Mouse (Mus musculus) erythroblast, adult 5-6 weeks (primary cell): ENCODE measurements around the gene Stx11. TPM values are rescaled to one million over a fixed set of nuclear protein-coding genes. Genes with fewer than 3 reads are reported as not detected.
A peak's percentile ranks its signal among the peaks of the same experiment; 100 is the strongest.

Experiments used
- ATAC-seq: replicated peaks from 2 replicates; pipeline ENCODE4 v1.8.0; 2016; ENCODE audit warnings: moderate number of reproducible peaks, mild to moderate bottlenecking, moderate TSS enrichment, inconsistent platforms; ENCODE audit not compliant: poor library complexity, low FRiP score, severe bottlenecking
- total RNA-seq, 2 experiments: library from RNA; stranded (forward) in 1 of 2; stranded (reverse) in 1 of 2; fragments of 150-400 nt in 1 of 2; fragments of 200-764, 138-1000 nt in 1 of 2; gene quantifications; 2 replicates each; pipeline versions ENCODE4 v1.2.3 to v1.2.4; 2015 to 2017; ENCODE audit warnings: low replicate concordance in 2 of 2

The Stx11 gene
- total RNA-seq, 2 experiments from 2014 or later = 7.6 to 7.9 TPM

DNA sequence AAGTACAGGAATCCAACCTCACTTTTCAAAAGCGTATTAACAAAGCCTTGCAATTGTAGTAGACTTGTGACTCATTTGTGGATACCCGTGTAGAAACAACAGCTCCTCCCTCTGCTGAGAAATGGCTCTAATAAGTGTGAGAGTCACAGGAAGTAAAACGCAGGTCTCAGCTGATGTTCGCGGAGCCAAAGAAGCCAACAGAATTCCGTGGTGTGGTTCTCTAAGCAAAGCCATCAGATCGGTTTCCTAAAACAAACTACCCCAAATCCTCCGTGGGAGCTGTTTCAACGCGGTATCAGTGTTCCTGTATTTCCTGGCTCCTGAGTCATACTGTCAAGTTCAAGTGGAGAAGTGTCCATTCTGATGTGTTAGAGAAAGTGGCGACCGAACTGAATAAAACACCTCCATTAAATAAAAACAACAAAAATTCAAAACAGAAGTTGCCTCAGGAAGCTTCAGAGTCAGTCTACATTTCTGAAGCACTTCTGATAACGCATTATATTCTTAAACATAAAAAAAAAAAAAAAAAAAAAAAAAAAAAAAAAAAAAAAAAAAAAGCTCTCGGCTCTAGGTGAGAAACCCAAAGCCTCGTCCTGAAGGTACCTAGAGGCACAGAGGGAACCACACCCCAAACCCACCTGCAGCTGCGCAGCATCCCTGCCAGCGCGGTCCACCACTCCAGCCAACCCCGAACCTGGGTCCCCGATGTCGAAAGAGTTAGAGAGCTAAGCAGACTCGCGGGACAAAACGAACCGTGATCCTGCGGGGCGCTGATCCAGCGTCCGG lies 543 bp downstream of the Stx11 start:
- ATAC-seq = peak; percentile 46

DNA sequence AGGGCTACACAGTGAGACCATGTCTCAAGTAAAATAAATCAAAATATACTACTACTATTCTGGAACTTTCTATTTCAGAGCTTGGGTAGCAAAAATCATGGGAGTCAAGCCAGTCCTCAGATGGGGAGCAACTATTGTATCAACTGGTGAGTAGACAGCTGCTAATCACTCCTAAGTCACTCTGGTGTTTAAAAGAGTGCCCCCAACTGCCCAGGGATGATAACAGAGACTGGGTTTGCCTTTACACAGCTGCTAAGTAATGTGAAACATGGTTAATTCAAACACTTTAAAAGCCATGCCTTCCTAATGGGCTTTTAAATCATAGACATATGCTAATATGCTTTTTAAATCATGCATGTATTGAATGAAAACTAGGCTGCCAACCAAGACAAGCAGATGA lies 1.9 kb downstream of the Stx11 start:
- peak; percentile 60 for ATAC-seq

DNA sequence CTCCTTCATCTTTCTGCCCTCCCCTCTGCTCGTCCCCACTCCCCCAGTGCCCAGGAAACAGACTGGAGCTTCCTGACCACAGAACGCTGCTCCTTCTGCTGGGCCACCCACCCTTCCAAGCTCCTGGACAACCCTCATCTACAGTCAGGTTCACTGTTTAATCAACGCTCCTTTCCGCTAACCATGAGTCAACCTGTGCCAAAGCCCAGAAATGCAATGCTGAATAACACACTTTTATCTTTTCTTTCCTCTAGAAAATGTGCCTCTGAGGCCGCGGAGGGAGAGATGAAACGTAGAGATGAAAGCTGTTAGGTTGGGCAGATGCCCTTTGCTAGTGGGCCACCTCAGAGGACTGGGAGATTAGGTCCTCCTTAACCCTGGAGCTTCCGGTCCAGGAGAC lies 2.6 kb downstream of the Stx11 start:
- ATAC-seq = no peak

DNA sequence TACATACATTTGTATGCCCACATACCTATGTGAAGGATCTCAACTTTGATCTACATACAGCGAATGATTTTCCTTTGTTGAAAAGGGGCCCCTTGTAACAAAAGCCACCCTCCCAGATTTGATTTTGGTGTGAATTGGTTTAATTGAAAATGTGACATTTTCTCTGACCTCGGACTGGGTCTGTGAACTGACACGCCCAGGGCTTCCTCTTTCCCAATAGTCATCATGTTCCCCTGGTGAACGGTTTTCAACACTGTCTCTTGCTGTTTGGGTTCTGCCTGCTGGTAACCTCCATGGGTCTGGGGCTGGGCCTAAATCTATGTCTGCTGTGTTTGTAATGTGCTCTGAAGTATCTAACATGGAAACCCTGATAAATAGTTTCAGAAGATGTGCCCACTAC lies 6.8 kb downstream of the Stx11 start:
- no peak for ATAC-seq

DNA sequence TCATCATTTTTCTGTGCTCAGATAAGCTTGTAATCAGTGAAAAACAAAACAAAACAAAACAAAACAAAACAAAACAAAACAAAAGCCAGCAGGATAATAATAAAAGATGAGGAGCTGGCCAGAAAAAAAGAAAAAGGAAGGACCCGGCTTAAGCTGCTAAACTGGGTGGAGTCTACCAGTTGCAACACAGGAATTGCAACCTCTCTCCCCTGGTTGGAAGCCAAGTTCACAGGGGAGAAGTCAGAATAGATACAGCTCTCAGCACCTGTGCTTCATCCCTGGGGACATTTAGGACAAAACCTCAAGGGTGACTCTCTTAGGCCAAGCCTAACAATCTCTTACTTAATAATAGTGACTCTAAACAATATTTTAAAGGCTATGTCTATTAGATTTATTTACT lies 8.3 kb downstream of the Stx11 start:
- no peak for ATAC-seq

DNA sequence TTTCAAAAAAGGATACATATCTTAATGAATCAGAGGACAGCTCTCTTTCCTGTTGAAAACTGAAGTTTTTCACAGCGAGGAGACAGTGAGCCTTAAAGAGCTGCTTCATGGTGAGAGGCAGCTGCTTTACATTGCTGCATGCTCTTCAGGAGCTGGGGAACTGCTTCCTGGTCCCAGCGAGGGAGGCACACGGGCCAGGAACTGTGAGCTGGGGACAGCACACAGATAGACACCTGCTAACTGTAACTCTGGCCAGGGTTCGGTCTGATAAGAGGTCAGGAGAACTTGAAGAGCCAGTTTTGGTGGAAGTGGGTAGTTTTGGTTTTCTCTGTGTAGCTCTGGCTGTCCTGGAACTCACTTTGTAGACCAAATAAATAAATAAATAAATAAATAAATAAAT lies 12.7 kb downstream of the Stx11 start:
- ATAC-seq = peak; percentile 96

DNA sequence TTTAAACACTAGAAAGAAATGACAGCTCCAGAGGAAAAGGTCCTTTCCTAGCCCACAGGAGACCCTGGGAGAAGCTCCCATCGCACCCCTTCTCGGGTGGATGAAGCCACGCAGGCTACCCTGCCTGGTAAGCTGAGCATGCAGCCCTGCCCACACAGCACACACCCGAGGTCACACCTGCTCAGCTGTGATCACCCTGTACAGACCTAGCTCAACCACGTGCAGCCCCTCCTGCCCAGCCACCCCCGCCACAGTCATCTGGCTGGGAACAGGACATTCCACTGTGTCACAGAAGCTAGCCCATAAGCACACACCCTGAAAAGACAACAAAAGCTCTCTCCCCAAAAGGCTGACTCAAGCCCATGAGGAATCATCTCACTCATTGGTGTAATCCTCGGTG lies 14.8 kb downstream of the Stx11 start:
- no peak for ATAC-seq

DNA sequence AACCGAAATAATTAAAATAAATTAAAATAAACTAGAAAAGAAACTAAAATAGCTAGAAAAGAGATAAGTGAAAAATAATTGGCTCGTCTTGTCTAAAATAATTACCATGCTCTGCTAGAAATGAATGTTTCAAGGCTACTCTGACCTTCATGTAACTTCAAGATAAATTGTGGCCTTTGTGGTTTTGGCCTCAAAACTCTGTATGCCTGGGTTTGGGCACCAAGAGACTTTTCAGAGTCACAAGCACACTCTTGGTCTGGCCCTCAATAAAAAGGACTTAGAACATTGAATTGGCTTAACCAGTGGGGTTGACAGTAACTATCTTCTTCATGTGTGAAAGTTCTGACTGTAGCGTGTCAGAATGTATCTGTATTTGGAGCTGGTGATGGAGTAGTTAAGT lies 16.5 kb downstream of the Stx11 start:
- ATAC-seq = no peak

DNA sequence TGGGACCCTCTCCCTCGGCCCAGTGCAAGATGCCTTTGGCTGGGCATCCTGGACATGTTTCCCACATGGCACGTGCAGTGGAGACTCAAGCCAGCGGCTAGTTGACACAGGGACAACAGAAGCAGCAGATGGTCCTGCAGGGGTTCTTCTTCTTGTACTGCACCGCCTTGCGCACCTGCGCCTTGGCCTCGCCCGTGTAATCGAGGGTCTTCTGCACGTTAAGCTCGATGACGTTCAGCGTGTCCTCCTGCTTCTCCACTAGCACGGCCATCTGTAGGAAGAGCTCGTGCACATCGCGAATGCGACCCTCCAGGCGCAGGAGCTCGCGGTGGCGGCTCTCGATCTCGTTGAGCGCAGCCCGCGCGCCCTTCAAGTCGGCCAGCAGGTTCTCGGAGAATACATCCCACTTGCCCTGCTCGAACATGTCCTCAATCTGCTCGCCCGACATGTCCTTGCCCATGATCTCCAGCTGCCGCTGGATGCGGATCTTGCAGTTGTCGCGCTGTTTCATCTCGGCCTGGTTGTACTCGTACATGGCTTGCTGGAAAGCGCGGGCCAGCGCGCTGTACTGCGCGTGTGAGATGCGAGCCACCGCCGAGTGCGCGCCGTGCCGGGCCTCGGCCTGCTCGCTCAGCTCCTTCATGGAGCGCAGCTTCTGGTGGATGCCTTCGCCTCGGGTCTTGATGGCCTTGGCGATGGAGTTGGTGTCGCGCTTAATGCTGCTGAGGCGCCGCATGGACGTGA lies 22.9 kb downstream of the Stx11 start:
- no peak for ATAC-seq

DNA sequence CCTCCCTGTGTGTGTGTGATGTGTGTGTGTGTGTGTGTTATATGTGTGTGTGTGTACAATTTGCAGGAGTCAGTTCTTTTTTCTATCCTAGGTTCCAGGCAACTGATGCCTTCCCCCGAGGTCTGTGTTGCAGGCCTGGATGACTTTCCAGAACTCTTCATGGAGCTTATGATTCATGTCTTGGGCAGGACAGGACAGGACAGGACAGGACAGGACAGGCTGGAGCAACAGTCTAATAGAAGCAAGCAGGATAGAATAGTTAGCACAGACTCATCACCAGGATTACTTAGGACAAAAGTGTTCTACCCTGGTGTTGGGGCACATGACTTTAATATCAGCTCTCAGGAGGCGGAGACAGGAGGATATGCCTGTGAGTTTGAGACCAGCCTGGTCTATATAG lies 25.3 kb downstream of the Stx11 start:
- no peak for ATAC-seq

DNA sequence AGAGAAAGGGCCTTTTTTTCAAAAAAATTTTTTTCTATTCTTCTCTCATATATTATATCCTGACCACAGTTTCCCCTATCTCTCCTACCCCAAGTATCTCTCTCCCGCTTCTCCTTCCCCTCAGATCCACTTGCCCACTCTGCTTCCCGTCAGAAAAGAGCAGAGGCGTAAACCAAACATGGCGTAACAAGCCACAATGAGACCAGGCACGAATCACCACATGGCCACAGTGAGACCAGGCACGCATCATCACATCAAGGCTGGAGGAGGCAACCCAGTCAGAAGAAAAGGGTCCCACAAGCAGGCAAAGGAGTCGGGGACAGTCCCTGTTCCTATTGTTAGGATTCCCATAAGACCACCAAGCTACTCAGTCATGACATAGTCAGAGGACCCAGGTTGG lies 28.0 kb downstream of the Stx11 start:
- ATAC-seq = no peak

DNA sequence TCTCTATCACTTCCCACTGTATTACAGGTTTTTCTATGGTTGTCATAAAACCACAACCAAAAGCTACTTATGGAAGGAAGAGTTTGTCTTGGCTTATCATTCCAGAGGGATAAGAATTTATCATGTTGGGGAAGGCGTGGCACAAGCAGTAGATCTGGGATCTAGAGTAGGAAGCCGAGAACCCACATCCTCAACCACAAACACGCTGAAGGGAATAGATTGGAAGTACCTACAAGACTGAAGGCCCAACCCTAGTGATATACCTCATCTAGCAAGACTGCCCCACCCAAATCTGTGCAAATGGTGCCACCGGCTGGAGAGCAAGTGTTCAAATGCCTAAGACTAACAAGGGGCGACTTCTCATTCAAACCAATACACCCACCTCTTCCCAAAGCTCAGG lies 28.5 kb downstream of the Stx11 start:
- no peak for ATAC-seq

DNA sequence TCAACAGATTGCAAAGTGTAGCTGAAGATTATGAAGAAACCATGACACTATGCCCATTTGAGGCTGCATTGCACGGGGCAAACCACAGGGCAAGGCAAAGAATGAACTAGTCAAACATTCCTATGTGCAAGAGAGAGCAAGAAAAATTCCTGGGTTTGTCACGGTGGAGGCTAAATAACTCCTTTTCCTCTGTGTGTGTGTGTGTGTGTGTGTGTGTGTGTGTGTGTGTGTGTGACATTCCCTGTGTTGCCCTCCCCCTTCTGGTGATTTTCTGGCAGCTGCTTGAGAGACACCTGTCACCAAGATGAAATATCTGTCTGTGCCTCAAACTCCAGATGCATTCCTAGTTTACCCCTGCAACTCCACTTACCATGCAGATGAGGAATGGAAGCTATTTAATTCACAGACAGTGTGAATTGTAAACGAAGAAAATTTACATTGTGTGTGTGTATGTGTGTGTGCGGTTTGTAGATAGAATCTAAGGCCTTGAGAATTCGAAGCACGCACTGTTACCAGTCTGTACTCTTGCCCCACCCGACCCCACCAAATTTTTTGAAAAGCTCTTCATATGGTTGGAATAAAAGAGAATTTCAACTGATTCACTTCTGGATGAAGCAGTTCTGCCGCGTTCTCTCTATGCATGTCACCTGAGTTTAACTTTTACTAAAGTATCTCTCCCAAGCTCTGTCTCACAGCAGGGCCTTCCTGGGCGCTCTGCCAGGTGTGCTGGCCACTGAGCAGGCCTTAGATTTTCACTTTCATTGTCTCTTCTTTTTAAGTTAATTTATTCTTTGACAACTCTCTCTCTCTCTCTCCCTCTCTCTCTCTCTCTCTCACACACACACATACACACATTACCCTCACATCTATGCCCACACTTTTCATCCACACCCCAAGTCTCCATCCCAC lies 32.4 kb downstream of the Stx11 start:
- no peak for ATAC-seq

DNA sequence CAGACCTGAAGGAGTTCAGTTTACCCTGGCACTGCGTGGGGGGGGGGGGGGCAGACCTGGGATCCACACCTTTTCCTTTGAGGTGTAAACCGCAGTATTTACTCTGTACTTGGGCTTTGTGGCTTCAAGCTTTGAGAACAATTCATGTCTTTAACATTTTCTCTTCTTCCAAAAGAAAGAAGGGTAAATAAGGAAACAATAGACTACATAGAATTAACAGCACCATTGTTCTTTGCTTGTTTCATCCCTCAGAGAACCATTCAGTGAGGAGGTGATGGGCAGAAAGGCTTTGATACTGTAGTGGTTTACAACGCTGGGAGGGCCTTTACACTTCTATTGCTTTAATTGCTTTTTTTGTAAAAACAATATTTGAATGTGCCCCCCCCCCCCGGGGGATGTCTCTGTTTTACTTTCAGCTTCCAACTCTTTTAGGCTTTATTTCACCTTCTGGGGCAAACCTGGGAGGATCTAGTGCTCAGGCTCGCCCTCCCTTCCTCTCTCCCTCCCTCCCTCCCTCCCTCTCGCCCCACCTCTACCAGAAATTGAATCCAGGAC lies 33.7 kb downstream of the Stx11 start:
- ATAC-seq = no peak

DNA sequence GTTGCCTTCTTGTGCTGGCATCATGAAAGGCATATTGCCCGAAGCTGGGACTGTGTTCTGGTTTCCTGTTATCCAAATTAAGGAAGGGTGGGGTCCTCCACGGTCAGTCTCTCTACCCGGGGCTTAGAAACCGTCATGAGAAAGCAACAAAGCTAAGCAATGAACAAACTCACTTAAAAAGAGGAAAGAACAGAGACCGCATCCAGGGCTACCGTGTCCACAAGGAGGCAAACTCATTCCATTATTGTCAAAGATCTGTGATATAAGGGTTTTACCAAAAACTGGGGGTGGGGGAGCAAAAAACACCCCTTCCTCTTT lies 34.3 kb downstream of the Stx11 start:
- no peak for ATAC-seq

DNA sequence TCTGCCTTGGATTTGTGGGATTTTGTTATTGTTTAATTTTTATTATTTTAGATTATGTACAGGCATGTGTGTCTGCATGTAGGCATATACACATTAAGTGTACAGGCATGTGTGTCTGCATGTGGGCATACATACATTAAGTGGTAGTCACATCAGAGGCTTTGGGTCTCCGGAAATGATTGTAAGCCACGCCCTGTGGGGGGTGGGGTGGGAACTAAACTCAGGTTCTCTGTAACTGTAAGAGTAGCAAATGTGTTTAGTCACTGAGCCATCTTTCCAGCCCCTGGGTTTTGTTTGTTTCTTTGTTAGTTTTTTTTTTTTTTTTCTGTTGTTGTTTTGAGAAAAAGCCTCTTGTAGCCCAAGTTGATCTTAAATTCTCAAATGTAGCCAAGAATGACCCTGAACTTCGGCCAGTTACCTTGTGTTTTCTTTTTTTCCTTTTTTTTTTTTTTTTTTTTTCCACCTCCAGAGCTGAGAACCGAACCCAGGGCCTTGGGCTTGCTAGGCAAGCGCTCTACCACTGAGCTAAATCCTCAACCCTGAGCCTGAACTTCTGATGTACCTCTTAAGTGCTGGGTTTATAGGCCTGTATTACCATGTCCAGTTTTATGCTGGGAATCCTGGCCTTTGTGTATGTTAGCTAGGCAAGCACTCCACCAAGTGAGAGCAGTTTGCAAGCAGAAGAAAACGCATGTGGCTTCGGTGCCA lies 34.8 kb downstream of the Stx11 start:
- no peak for ATAC-seq

DNA sequence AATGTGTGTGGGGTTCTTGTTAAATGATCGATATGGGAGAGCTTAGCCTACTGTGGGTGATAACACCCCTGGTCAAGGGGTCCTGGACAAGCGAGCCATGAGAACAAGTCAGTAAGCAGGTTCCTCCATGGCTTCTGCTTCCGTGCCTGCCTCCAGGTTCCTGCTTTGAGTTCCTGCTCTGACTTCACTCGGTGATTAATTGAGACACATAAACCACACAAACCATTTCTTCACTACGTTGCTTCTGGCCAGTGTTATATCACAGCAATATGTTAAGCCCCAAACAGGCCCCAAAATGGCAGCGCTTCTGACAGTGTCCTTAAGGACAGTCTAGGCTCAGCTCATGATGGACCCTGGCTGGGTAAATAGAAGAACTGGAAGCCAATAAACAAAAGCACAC lies 35.9 kb downstream of the Stx11 start:
- ATAC-seq = no peak

DNA sequence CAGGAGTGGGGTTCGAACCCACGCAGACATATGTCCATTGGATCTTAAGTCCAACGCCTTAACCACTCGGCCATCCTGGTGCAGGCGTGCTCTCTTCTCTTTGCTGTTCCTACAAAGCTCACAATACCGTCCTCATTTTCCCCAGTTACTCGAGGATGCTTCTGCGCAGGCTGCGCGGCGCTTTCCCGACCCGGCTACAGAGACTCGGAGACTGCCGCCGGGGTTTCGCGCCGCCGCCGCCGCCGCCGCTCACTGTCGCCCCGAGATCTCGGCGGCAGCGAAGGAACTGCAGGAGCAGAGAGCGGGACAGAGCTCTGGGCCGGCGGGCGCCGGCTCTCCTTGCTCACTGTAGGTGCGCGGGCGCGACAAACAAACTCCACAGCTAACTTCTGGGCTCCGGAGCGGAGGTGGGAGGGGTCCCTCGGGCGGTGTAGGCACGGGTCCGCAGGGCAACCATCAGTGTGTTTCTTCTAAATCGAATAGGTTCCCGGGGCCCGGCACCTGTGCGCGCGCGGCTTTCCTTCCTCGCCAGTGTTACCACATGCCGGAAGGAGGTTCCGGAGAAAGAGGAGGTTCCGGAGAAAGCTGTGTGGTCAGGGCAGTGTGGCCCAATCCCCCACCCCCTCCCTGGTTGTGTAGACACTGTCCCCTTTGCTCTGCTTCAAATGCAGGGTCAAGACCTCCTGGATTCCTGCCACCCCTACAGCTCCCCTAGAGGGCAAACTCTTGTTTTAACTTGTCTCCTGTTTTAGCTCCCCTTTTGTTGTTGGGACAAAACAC lies 41.3 kb downstream of the Stx11 start:
- peak; percentile 81 for ATAC-seq

DNA sequence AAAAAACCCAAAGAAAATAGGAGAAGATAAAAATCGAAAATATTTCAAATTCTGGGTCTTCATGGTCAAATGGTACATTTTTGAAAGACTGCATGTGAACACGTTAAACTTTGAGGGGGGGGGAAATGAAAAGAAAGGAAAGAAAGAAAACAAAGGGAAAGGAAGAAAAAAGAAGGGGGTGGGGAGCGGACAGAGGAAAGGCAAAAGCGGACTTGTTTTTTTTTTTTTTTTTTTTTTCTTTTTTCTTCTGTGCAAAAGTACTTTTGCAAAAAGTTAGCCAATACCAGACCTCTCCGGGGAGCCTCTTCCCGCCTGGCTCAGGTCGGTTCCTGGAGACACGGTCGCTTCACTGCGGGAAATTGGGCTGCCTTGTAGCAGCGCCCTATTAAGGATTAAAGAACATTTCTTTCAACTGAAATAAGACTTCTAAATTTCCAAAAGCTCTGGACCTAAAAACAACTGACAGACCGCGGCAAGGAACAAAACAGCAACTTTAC lies 42.0 kb downstream of the Stx11 start:
- peak; percentile 37; the same call in 1 of the 2 replicates for ATAC-seq
